Mouse (Mus musculus) heart, adult 2 months (tissue): ENCODE measurements around the gene Sh3rf1. TPM values are rescaled to one million over a fixed set of nuclear protein-coding genes. Genes with fewer than 3 reads are reported as not detected.

Experiments used
- DNase-seq, 2 experiments: peaks; one replicate each; pipeline ENCODE4 v3.0.0; 2021
- H3K27ac ChIP-seq: fragments of 200-600 bp; 2 replicates; pipeline ENCODE4 v1.8.1; 2022
- H3K27me3 ChIP-seq: fragments of 200-500 bp; 2 replicates; pipeline ENCODE4 v1.6.1; 2012; ENCODE audit warnings: mild to moderate bottlenecking, low read length, inconsistent platforms, mixed read lengths; ENCODE audit not compliant: control insufficient read depth, insufficient read depth
- H3K36me3 ChIP-seq: fragments of 200-500 bp; 2 replicates; pipeline ENCODE4 v1.6.1; 2012; ENCODE audit warnings: low read length, inconsistent platforms; ENCODE audit not compliant: control insufficient read depth, insufficient read depth
- H3K4me1 ChIP-seq: fragments of 200-500 bp; 2 replicates; pipeline ENCODE4 v1.6.1; 2011; ENCODE audit warnings: low read length; ENCODE audit not compliant: control insufficient read depth, insufficient read depth
- H3K4me3 ChIP-seq: fragments of 200-600 bp; 2 replicates; pipeline ENCODE4 v1.8.1; 2022
- H3K79me2 ChIP-seq: fragments of 200-500 bp; replicated peaks from 2 replicates; pipeline ENCODE4 v1.6.1; 2012; ENCODE audit warnings: mild to moderate bottlenecking, inconsistent platforms, low read length, moderate library complexity, mixed read lengths; ENCODE audit not compliant: control insufficient read depth, insufficient read depth
- H3K9ac ChIP-seq: fragments of 200-500 bp; 2 replicates; pipeline ENCODE4 v1.6.1; 2012; ENCODE audit warnings: low read depth, mild to moderate bottlenecking, control low read depth, inconsistent platforms, low read length, mixed read lengths
- CTCF ChIP-seq: fragments of 200-600 bp; IDR thresholded peaks from 2 replicates; pipeline ENCODE4 v1.8.1; 2022; ENCODE audit warnings: antibody characterized with exemption, mild to moderate bottlenecking, moderate library complexity
- EP300 ChIP-seq: fragments of 200-500 bp; IDR thresholded peaks from 2 replicates; pipeline ENCODE4 v1.6.1; 2011; ENCODE audit warnings: low read depth, low read length, control low read depth; ENCODE audit not compliant: insufficient read depth
- POLR2A ChIP-seq: fragments of 200-500 bp; IDR thresholded peaks from 2 replicates; pipeline ENCODE4 v1.6.1; 2011; ENCODE audit warnings: mild to moderate bottlenecking, low read depth, low read length, control low read depth; ENCODE audit not compliant: insufficient read depth
- WGBS: fragments of 180-500 bp; shearing (Covaris S2); methylation state at CpG from one replicate; pipeline ENCODE4 v1.1.7; 2018; 5-methylcytosine and 5-hydroxymethylcytosine counted together
- intact Hi-C: fragments of 180-260 bp; cut with DNase I; formaldehyde crosslinking; loops from one replicate; pipeline ENCODE4 v1.15.1; 2025
- polyA plus RNA-seq: library from polyadenylated mRNA; depleted of rRNA; stranded (reverse); fragments of >200 nt; gene quantifications from 2 replicates; pipeline ENCODE4 v1.2.3, GENCODE M21; 2012
- total RNA-seq, 2 experiments: library from RNA; stranded (reverse); gene quantifications; 2 replicates each; pipeline ENCODE4 v1.2.3; 2021

The Sh3rf1 gene
- total and polyA plus RNA-seq, 3 experiments = 3.1 to 4.9 (median 4.8) TPM

- Histone ChIP-seq H3K79me2 (no peaks in the 10 kb centered on the region), H3K36me3 (no peaks in the 10 kb centered on the region), H3K27ac (no peak overlapping the region), H3K27me3 (no peaks in the 10 kb centered on the region), H3K4me1 (no peaks in the 10 kb centered on the region), H3K9ac (no peak overlapping the region), H3K4me3 (no peak overlapping the region)
- TF ChIP-seq POLR2A (no peak), EP300 (no peak), CTCF (no peak)
- WGBS = 36% methylated on average over 2 of the region's 2 CpGs
- intact Hi-C loops = no loop called here
- no peak for DNase-seq
These were observed 16.8 kb upstream of the Sh3rf1 start for GRCm38 (mm10) chr8:61206876-61207275.

GRCm38 (mm10) chr8:61207636-61208035 is 16.0 kb upstream of the Sh3rf1 start:
- Histone ChIP-seq H3K27me3 (no peaks in the 10 kb centered on the region), H3K9ac (no peak overlapping the region), H3K4me3 (no peak overlapping the region), H3K36me3 (no peaks in the 10 kb centered on the region), H3K79me2 (no peaks in the 10 kb centered on the region), H3K27ac (no peak overlapping the region), H3K4me1 (no peaks in the 10 kb centered on the region)
- DNase-seq = no peak
- TF ChIP-seq CTCF (no peak), EP300 (no peak), POLR2A (no peak)
- intact Hi-C loops = no loop called here
- 58% methylated on average over 4 of the region's 4 CpGs for WGBS

DNA sequence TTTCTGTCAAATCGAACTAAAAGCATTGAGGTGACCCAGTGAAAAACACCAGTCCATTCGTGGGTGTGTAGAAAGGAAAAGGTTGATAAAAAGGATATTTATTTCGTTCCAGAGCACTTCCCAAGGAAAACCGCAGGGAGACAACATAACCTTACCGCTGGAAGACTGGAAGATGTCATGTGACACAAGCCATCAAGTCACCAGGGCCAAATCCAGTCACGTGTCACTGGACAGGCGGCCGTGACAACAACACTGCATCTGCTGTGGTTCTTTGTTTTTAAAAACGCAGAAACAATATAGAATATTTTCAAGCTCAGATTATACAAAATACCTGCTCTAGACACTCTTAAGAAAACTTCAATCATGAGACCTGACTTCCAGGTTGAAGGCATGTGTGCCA is 15.0 kb upstream of the Sh3rf1 start:
- no peaks in the 10 kb centered on the region for H3K27me3 ChIP-seq
- H3K27ac ChIP-seq = no peak overlapping the region
- no peaks in the 10 kb centered on the region for H3K79me2 ChIP-seq
- DNase-seq = no peak
- 61% methylated on average over 9 of the region's 9 CpGs for WGBS
- H3K4me3 ChIP-seq = no peak overlapping the region
- TF ChIP-seq POLR2A (no peak), CTCF (peak; percentile 29), EP300 (no peak)
- H3K36me3 ChIP-seq = no peaks in the 10 kb centered on the region
- H3K4me1 ChIP-seq = no peaks in the 10 kb centered on the region
- intact Hi-C loops = no loop called here
- H3K9ac ChIP-seq = no peak overlapping the region

DNA sequence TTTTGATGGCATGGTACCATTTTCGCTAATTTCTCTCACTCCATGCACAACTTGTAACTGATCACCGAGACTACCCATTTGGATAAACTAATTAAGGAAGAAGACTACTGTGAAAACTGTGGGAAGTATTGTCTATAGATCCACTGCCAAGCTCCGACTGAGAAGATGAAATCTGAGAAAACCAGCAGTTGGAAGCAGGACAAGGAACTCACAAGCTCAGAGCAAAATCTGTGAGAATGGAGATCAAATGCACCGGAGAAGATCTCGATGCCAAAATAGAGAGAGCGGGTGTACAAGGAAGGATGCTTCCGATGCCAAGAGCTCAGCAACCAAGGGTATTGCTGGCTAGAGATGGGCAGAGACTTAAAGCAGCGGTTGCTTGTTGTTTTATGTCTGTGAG is 12.8 kb upstream of the Sh3rf1 start:
- no peaks in the 10 kb centered on the region for H3K79me2 ChIP-seq
- no peak overlapping the region for H3K4me3 ChIP-seq
- TF ChIP-seq EP300 = no peak
- no peak for TF ChIP-seq CTCF
- no peak for TF ChIP-seq POLR2A
- no peaks in the 10 kb centered on the region for H3K27me3 ChIP-seq
- no peak overlapping the region for H3K9ac ChIP-seq
- DNase-seq = no peak
- intact Hi-C loops = no loop called here
- no peak overlapping the region for H3K27ac ChIP-seq
- no peaks in the 10 kb centered on the region for H3K36me3 ChIP-seq
- 85% methylated on average over 8 of the region's 8 CpGs for WGBS
- no peaks in the 10 kb centered on the region for H3K4me1 ChIP-seq

GRCm38 (mm10) chr8:61215081-61215819 is 8.4 kb upstream of the Sh3rf1 start:
- H3K9ac ChIP-seq = no peak overlapping the region
- WGBS = 78% methylated on average over 5 of the region's 5 CpGs

GRCm38 (mm10) chr8:61217017-61217416 is 6.7 kb upstream of the Sh3rf1 start:
- Histone ChIP-seq H3K79me2 (no peaks in the 10 kb centered on the region), H3K36me3 (no peaks in the 10 kb centered on the region), H3K27ac (no peak overlapping the region; the same call in 1 of the 2 replicates), H3K27me3 (no peaks in the 10 kb centered on the region), H3K4me3 (no peak overlapping the region), H3K4me1 (peaks cover 2% of the 10 kb centered on the region; the same call in 1 of the 2 replicates), H3K9ac (no peak overlapping the region)
- intact Hi-C loops = no loop called here
- WGBS = 52% methylated on average over 3 of the region's 3 CpGs
- TF ChIP-seq CTCF (no peak), POLR2A (no peak), EP300 (no peak)
- DNase-seq = peak in 1 of 2 experiments; percentile 9

More at GRCm38 (mm10) chr8:61215081-61215819, 8.4 kb upstream of the Sh3rf1 start:
- Histone ChIP-seq H3K27me3 (no peaks in the 10 kb centered on the region), H3K4me3 (no peak overlapping the region), H3K36me3 (no peaks in the 10 kb centered on the region), H3K79me2 (no peaks in the 10 kb centered on the region), H3K27ac (no peak overlapping the region), H3K4me1 (peaks cover 2% of the 10 kb centered on the region; the same call in 1 of the 2 replicates)
- DNase-seq = no peak
- TF ChIP-seq POLR2A (no peak), CTCF (no peak), EP300 (no peak)
- intact Hi-C loops = no loop called here
